Mouse (Mus musculus) heart, postnatal 14 days (tissue): Measurements from ENCODE around the gene Nradd. TPM values are rescaled to one million over a fixed set of nuclear protein-coding genes. Genes with fewer than 3 reads are reported as not detected.

ENCODE experiments used
- DNase-seq, 2 experiments: peaks; one replicate each; pipeline ENCODE4 v3.0.0; 2021 to 2022
- intact Hi-C: fragments of 180-260 bp; cut with DNase I; formaldehyde crosslinking; loops from one replicate; pipeline ENCODE4 v1.15.1; 2025
- total RNA-seq, 2 experiments: library from RNA; stranded (reverse); gene quantifications; 2 replicates each; pipeline ENCODE4 v1.2.3; 2021

Nradd gene
- total RNA-seq, 2 experiments from 2014 or later: 1.1 to 1.2 TPM

- intact Hi-C loops: no loop called here
- peak; percentile 94 for DNase-seq
Observed at GRCm38 (mm10) chr9:110653655-110654461, 29.6 kb upstream of the Nradd start, which contains the start of gene Nbeal2. Gene Nbeal2 (minus strand): TSS chr9:110654161.

GRCm38 (mm10) chr9:110652963-110653654, 28.9 kb upstream of the Nradd start:
- intact Hi-C loops: no loop called here

GRCm38 (mm10) chr9:110651931-110652722, 27.9 kb upstream of the Nradd start:
- intact Hi-C loops: no loop called here
- DNase-seq: peak; percentile 44 to 63

More at GRCm38 (mm10) chr9:110652963-110653654, 28.9 kb upstream of the Nradd start:
- no peak for DNase-seq

GRCm38 (mm10) chr9:110649775-110650174, 25.5 kb upstream of the Nradd start:
- intact Hi-C loops: no loop called here
- DNase-seq: no peak

- no peak for DNase-seq
- intact Hi-C loops: no loop called here
Observed at GRCm38 (mm10) chr9:110645219-110645618, 21.0 kb upstream of the Nradd start.

- no peak for DNase-seq
- intact Hi-C loops: no loop called here
Observed at GRCm38 (mm10) chr9:110644295-110644694, 20.0 kb upstream of the Nradd start.

GRCm38 (mm10) chr9:110643787-110644186, 19.5 kb upstream of the Nradd start:
- intact Hi-C loops: no loop called here
- DNase-seq: no peak

GRCm38 (mm10) chr9:110642812-110643524, 18.7 kb upstream of the Nradd start:
- no peak for DNase-seq
- intact Hi-C loops: no loop called here

- DNase-seq: no peak
- intact Hi-C loops: no loop called here
Observed at GRCm38 (mm10) chr9:110641006-110641405, 16.8 kb upstream of the Nradd start.

- intact Hi-C loops: loop anchor here (5.0 kb wide), 2 partner anchors 144 to 234 kb away; no protein-coding TSS in a partner anchor
- DNase-seq: no peak
Observed at GRCm38 (mm10) chr9:110638611-110639021, 14.4 kb upstream of the Nradd start.

GRCm38 (mm10) chr9:110635225-110635624, 11.0 kb upstream of the Nradd start:
- DNase-seq: peak; percentile 93 to 96

GRCm38 (mm10) chr9:110633882-110634281, 9.6 kb upstream of the Nradd start:
- intact Hi-C loops: loop anchor here (5.0 kb wide), 2 partner anchors 187 to 222 kb away; no protein-coding TSS in a partner anchor
- DNase-seq: no peak

More at GRCm38 (mm10) chr9:110635225-110635624, 11.0 kb upstream of the Nradd start:
- intact Hi-C loops: loop anchor here (1.0 to 5.0 kb wide), 3 partner anchors 74 to 237 kb away; no protein-coding TSS in a partner anchor

- intact Hi-C loops: loop anchor here (5.0 kb wide), 2 partner anchors 185 to 220 kb away; no protein-coding TSS in a partner anchor
- no peak for DNase-seq
Observed at GRCm38 (mm10) chr9:110632671-110633070, 8.4 kb upstream of the Nradd start.

- DNase-seq: no peak
- intact Hi-C loops: loop anchor here (5.0 kb wide), 2 partner anchors 184 to 219 kb away; no protein-coding TSS in a partner anchor
Observed at GRCm38 (mm10) chr9:110631651-110632275, 7.5 kb upstream of the Nradd start.

- DNase-seq: peak; percentile 57 to 69
- intact Hi-C loops: loop anchor here (5.0 kb wide), 2 partner anchors 184 to 219 kb away; no protein-coding TSS in a partner anchor
Observed at GRCm38 (mm10) chr9:110631191-110631590, 6.9 kb upstream of the Nradd start.

GRCm38 (mm10) chr9:110630171-110630570, 5.9 kb upstream of the Nradd start:
- intact Hi-C loops: loop anchor here (5.0 kb wide), 2 partner anchors 183 to 218 kb away; no protein-coding TSS in a partner anchor

GRCm38 (mm10) chr9:110625350-110625908, 1.2 kb upstream of the Nradd start:
- DNase-seq: no peak
- intact Hi-C loops: no loop called here

More at GRCm38 (mm10) chr9:110630171-110630570, 5.9 kb upstream of the Nradd start:
- DNase-seq: no peak

- DNase-seq: no peak
- intact Hi-C loops: no loop called here
Observed at GRCm38 (mm10) chr9:110623416-110624195, 646 bp downstream of the Nradd start.
